Mouse (Mus musculus) kidney, postnatal 25 days (tissue): ENCODE results near the gene Upk1a.

Experiments
- DNase-seq, 2 experiments: peaks; one replicate each; pipeline ENCODE4 v3.0.0; 2021; ENCODE audit warnings: mixed read lengths in 2 of 2

Gene Upk1a

GRCm38 (mm10) chr7:30600651-30601050 lies 12.0 kb downstream of the Upk1a start:
- peak; percentile 68 to 82 for DNase-seq

- peak; percentile 98 to 99 for DNase-seq
Measured at GRCm38 (mm10) chr7:30599933-30600353, 12.7 kb downstream of the Upk1a start.

- DNase-seq: no peak
Measured at GRCm38 (mm10) chr7:30598786-30599185, 13.9 kb downstream of the Upk1a start, which contains the start of gene Zbtb32. Gene Zbtb32 (minus strand): TSS chr7:30598909.

- no peak for DNase-seq
Measured at GRCm38 (mm10) chr7:30596811-30597210, 15.8 kb downstream of the Upk1a start.

DNA sequence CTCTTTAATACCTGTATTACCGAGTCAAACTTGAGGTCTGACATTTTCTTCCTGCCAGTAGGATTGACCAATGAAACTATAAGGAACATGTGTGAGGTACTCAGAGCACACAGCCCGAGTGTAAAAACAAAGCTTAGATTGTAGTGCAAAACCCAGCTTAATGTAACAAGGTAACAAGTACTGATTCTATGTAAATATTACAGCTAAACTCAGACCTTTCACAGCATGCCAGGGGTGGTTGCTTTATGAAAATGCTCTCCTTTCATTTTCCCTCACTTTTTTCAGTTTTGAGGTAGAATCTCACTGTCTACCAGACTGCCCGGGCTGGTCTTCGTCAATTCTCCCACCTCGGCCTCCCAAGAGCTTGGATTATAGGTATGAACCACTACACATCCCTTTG lies 16.6 kb downstream of the Upk1a start:
- no peak for DNase-seq

- DNase-seq: no peak
Measured at GRCm38 (mm10) chr7:30594510-30595024, 18.1 kb downstream of the Upk1a start.

DNA sequence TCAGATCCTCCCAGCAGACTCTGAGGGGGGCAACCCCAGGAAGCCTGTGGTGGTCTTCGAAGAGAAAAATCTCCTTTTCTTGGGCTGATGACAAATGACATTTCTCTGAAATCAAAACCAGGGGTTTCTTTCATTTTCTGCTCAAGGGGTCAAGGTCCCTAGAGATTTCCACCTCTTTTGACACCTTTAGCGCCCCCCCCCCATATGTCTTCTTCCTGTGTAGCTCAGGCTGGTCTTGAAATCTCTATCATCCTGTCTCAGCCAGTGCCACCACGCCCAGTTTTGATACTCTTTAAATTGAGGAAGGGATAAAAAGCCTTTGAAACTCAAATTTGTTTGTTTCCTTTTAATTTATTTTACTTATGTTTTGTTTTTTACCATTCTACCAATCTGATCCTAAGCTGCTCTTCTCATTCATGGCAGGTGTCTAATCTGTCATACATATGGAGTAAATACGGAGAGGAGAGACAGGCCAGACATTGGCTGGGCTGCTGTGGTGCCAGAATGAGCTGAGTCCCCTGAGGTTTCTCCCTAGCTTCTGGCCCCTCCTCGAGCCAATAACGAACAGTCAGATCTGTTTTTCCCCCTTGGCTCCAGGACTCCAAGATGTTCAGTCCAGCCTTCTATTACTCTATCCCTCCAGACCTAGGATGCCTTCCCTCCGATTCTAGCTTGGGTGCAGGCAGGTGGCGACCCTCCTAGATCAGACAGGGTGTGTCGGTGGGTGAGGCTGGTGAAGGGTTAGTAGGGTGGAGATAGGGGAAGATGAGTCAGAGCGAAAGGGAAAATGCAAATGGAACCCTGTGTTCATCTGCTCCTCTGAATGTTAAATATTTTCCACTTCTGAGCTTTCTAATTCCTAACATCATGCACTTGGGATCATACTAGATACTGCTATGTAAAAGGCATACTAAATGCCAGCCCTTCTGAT lies 18.8 kb downstream of the Upk1a start:
- DNase-seq: no peak

DNA sequence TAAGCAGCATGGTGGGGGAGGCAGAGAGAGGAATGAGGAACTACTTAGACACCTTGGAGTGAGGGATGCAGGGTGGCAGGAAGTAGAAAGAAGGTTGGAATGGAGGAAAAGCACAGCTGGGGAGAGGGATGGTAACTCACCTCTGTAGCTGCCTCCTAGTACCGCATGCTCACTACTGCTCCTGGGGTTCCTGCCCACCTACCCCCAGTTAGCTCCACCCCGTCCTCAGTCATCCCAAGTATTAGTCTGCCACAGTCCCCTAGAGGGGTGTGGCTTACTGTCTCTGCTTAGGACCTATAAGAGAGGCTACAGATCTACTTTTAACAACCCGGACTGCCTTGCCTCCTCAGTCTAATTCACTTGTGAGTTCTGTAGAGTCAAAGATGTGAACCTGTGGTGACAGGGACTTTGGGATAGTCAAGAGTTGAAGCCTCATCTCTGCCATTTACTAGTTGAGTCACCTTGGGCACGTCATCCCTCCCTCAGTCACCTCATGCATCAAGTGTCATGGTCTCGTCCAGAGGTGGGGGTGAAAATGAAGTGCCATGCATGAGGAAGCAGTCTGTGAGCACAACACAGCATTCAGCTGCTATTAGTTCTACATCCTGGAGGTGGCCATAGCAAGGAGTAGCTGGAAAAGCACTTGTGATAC lies 19.7 kb downstream of the Upk1a start:
- no peak for DNase-seq

GRCm38 (mm10) chr7:30591605-30591951 lies 21.1 kb downstream of the Upk1a start:
- no peak for DNase-seq

DNA sequence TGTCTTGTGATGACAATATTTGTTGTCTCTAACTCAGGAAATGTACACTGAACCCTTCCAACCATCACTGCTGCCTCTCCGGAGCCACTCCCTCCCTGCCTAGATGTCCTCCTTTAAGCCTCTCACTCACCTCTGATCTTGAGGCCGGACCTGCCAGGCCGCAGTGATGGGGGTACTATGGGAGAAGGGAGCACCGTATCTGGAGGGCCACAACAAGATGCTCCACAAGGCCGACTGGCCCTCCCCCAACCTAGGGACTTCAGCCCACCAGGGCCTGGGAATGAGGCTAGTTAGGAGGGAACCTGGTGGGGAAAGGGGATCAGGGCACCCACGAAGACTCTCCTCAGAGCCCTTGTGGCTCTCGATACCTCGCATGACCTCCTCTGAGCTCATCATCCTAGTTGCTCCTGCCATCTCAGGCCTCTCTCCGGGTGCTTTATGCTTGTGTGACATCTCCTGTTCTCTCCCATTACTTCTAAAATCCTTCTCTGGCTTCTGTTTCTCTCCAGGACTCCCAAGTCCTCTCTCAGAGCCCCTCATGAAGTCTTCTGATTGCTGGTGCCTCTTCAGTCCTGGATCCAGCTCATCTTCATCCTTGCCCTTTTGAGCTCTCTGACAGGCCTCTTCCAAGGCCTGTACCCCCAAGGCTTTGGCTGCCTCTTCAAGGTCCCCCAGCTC lies 21.6 kb downstream of the Upk1a start:
- no peak for DNase-seq

DNA sequence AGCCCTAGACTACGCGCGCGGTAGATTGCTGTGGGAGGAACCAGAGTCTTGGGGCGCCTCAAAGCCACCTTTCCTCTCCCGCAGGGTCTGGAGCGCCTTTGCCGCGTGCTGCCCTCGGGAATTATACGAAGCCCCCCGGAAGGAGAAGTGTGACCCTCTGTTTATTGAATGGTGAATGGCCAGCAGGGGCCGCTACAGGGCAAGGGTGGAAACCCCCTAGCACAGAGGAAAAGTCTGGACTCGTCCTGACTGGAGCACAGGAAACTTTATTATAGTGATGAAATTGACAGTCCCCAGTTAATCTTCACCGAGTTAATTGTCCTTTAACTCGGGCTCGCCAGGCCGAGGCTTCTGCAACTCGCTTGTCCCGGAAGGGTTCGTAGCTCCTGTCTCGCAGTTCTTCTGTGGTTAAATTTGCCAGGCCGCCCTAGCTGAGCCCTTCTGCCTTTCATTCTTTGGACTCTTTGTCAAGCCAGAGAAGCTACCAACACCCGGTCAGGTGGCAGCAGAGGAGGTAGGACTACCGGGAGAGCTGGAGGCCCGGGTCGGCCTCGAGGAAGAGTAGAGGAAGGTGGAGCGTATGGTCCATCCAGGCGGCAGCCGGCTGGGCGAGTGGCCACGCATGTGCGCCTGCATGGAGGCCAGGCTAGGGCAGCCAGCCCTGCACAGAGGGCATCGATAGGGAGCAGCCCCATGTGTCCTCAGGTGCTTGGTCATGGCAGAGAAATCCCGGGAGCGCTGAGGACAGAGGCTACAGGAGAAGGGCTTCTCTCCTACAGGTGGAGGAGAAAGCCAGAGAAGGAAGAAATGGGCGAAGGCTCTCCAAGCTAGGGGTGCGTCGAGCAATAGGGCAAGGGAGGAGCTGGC lies 23.0 kb downstream of the Upk1a start:
- DNase-seq: peak; percentile 90 to 91

- DNase-seq: peak; percentile 97 to 99
Measured at GRCm38 (mm10) chr7:30588676-30589434, 23.8 kb downstream of the Upk1a start, which contains the start of gene Kmt2b. Gene Kmt2b (minus strand): TSS chr7:30588726.

DNA sequence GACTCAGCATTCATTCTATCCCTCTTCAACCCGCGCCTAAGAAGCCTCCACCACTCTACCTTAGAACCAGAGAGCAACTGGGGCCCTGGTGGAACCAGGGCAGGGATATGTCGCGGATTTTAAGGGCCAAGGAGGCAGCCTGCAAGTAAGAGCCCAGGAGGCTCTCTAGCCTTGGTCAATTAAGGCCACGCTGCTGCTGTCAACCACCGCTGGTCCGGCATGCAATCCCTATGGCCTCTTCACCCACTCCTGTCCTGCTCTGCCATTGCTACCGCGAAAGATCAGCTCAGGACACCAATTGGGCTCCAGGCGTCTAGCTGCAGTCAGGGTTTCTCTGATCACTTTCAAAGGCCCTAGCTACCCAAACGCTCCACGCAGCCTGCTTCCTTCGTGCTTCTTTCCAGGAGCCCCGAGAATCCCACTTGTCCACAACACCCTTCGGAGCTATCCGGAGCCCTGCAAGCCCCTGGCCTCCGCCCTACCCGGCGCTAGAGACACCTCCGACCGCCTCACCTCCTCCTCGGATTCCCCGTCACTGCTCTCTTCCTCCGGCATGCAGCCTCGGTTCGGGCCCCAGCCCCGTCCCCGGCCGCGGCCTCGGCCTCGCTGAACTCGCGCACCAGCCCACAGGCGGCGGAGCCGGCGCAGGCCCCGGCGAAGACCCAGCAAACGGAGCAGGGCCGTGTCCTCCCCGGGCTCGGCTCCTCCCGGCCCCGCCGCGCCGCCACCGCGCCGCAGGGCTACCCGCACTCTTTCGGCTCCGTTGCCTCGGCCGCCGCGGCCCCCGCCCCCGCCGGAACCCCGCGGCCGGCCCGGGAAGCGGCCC lies 24.6 kb downstream of the Upk1a start:
- peak in 1 of 2 experiments; percentile 38 for DNase-seq

- no peak for DNase-seq
Measured at GRCm38 (mm10) chr7:30586455-30587020, 26.1 kb downstream of the Upk1a start.

DNA sequence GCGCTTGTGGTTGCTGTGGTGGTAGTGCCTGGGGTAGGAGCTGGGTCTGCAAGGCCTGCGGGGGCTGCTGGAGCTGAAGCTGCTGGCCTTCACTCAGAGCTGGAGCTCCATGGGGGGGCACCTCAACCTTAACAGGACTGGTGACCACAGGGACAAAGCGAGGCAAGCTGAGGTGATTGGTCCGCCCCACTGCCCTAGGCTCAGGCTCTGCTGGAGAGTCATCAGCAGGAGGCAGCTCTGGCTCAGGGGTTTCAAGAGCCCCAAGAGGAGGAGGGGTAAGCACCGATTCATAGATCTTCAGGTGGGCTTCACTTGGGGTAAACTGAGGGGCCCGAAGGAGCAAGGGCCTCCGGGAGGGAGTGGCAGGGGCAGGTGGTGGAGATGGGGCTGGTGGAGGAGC lies 27.5 kb downstream of the Upk1a start:
- DNase-seq: peak in 1 of 2 experiments; percentile 35

GRCm38 (mm10) chr7:30584339-30584738 lies 28.3 kb downstream of the Upk1a start:
- DNase-seq: no peak

DNA sequence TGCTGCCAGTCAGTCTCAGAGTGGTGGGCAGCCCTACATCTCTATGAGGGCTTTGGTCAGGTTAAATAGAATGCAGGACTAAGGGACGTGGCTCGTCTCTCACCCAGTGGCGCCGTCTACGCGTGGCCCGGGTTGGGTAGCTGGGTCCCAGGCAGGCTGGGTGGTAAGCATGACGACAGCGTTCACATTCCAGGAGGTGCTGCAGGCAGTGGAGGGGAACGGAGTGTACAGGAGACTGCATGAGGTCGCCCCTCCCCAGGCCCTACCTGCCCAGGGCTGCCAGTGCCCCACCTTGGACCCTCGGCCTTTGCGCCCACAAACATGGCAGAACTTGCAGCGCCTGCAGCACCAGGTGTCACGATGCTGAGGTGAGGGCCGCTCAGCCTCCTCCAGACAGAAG lies 31.1 kb downstream of the Upk1a start:
- DNase-seq: peak in 1 of 2 experiments; percentile 49

DNA sequence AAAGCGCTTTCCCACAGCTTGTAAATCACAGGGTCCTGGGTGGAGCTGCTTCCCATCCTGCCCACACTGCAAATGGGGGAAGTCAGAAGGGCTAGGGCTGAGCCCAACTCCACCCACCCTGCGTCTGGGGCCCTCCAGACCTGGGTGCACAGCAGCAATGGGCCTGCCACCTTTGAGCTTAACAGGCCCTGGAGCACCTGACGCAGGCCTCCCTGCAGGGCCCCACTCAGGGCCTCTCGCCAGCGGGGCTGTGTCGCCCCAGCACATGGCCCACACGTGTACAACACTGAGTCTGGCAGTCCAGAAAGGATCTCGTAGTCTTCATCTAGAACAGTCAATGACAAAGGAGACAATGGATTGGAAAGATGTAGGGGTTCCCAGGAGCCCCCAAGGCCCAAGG lies 32.7 kb downstream of the Upk1a start:
- DNase-seq: no peak

GRCm38 (mm10) chr7:30572969-30573368 lies 39.7 kb downstream of the Upk1a start:
- DNase-seq: peak; percentile 83 to 90

DNA sequence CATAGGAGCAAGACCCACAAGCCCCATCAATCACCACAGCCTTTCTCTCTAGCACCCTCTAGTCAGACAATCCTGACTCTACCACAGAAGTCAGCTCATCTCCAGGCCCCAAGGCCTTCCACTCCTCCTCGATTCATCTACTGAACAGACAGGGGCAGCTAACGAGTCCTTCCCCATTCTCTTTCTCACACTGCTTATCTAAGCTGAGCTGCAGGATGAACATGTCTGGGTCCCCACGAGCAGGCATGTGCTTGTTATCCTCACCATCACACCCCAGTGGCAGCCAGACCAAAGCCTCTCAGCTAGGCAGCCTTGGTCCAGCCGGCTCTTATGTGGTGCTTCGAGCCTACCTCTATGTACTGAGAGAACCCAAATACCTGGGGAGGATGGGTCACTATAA lies 40.3 kb downstream of the Upk1a start:
- DNase-seq: peak in 1 of 2 experiments; percentile 26
